ENCODE assay signal across 33 mouse cellular contexts in genomic region chr10:78167775-78168174, GRCm38 (mm10).
"Had no signal": no experiment of that assay in that cellular context is flagged by ENCODE, and none has a peak within 500 bp of the region (broad histone marks: within the 10 kb centered on the region; RNA-seq: fewer than 3 reads in every experiment).

No protein-coding gene starts in this region.

- H3K9ac ChIP-seq: hindbrain, embryonic 12.5 days; hindbrain, embryonic 14.5 days; hindbrain, embryonic 15.5 days had no signal

- H3K9me3 ChIP-seq: heart, embryonic 10.5 days; heart, embryonic 12.5 days; heart, embryonic 13.5 days; heart, embryonic 15.5 days; hindbrain, embryonic 10.5 days; hindbrain, embryonic 12.5 days; hindbrain, embryonic 13.5 days; hindbrain, embryonic 15.5 days; intestine, embryonic 15.5 days; kidney, embryonic 15.5 days had no signal

- H3K27ac ChIP-seq: heart, embryonic 10.5 days; heart, embryonic 13.5 days; heart, embryonic 15.5 days; hindbrain, embryonic 10.5 days; hindbrain, embryonic 12.5 days; hindbrain, embryonic 13.5 days; hindbrain, embryonic 14.5 days; hindbrain, embryonic 15.5 days; hindbrain, postnatal 0 days; intestine, embryonic 15.5 days; kidney, embryonic 15.5 days; kidney, postnatal 0 days; left cerebral cortex, adult 2 months had no signal

- DNase-seq: heart, postnatal 10 days; heart, postnatal 14 days; heart, postnatal 36 days; heart, postnatal 4 days; kidney, adult 11 months; kidney, adult 18-20 months; kidney, adult 2 months; kidney, adult 8-10 months; kidney, adult 9 months; kidney, postnatal 10 days; kidney, postnatal 14 days; kidney, postnatal 25 days; kidney, postnatal 36 days; kidney, postnatal 4 days; layer of hippocampus, postnatal 36 days had no signal

- ATAC-seq: hindbrain, embryonic 16.5 days; hindbrain, postnatal 0 days; inflammation-experienced regulatory T-cells, adult 6 months; intestine, embryonic 15.5 days; intestine, embryonic 16.5 days; intestine, postnatal 0 days had no signal

- H3K27me3 ChIP-seq: heart, embryonic 12.5 days; heart, embryonic 13.5 days; heart, embryonic 15.5 days; hindbrain, embryonic 12.5 days; hindbrain, embryonic 13.5 days; hindbrain, embryonic 15.5 days; intestine, embryonic 15.5 days; kidney, embryonic 15.5 days had no signal

- H3K4me3 ChIP-seq: heart, embryonic 15.5 days; hindbrain, embryonic 12.5 days; hindbrain, embryonic 13.5 days; hindbrain, embryonic 15.5 days had no signal
